Mouse (Mus musculus) midbrain, embryonic 11.5 days (tissue): ENCODE measurements around the gene Adipor2. TPM values are rescaled to one million over a fixed set of nuclear protein-coding genes. Genes with fewer than 3 reads are reported as not detected.
A peak's percentile ranks its signal among the peaks of the same experiment; 100 is the strongest.

Experiments used
- ATAC-seq: fragments of 200-750 bp; cut with Nextera tagmentation; 2 replicates; pipeline ENCODE4 v1.8.0; 2017; ENCODE audit warnings: moderate TSS enrichment, moderate library complexity; ENCODE audit not compliant: low FRiP score
- DNase-seq: peaks from one replicate; pipeline ENCODE4 v3.0.0; 2015; ENCODE audit warnings: low spot score; ENCODE audit errors: missing footprints
- H3K27ac ChIP-seq: fragments of 300-500 bp; sonication (generic); 2 replicates; pipeline ENCODE4 v1.5.1; 2014; ENCODE audit warnings: low read depth, low read length
- H3K27me3 ChIP-seq: fragments of 300-500 bp; sonication (generic); 2 replicates; pipeline ENCODE4 v1.6.1; 2014; ENCODE audit warnings: mild to moderate bottlenecking, low read length, moderate library complexity, mixed read lengths; ENCODE audit not compliant: control insufficient read depth, insufficient read depth
- H3K36me3 ChIP-seq: fragments of 300-500 bp; sonication (generic); 2 replicates; pipeline ENCODE4 v1.6.1; 2014; ENCODE audit warnings: mild to moderate bottlenecking, low read length, moderate library complexity, mixed read lengths; ENCODE audit not compliant: control insufficient read depth, insufficient read depth
- H3K4me1 ChIP-seq: fragments of 300-500 bp; sonication (generic); 2 replicates; pipeline ENCODE4 v1.6.1; 2014; ENCODE audit warnings: low read length; ENCODE audit not compliant: control insufficient read depth, insufficient read depth
- H3K4me2 ChIP-seq: fragments of 300-500 bp; sonication (generic); 2 replicates; pipeline ENCODE4 v1.6.1; 2014; ENCODE audit warnings: mild to moderate bottlenecking, moderate library complexity
- H3K4me3 ChIP-seq: fragments of 300-500 bp; sonication (generic); 2 replicates; pipeline ENCODE4 v1.5.1; 2014; ENCODE audit warnings: low read depth, low read length
- H3K9ac ChIP-seq: fragments of 300-500 bp; sonication (generic); 2 replicates; pipeline ENCODE4 v1.6.1; 2014; ENCODE audit warnings: low read length
- H3K9me3 ChIP-seq: fragments of 300-500 bp; sonication (generic); 2 replicates; pipeline ENCODE4 v1.6.1; 2016; ENCODE audit warnings: low read length; ENCODE audit not compliant: control insufficient read depth
- whole genome bisulfite sequencing: fragments of 180-500 bp; shearing (Covaris S2); extraction: QIAGEN DNeasy Blood & Tissue Kit; methylation state at CpG from one replicate; pipeline ENCODE4 v1.1.7; 2014; 5-methylcytosine and 5-hydroxymethylcytosine counted together
- polyA plus RNA-seq: library from polyadenylated mRNA; unstranded; fragments of >200 nt; fragmentation: Nextera tagmentation; extraction: Ambion mirVana; gene quantifications from 2 replicates; pipeline ENCODE4 v1.2.1, GENCODE M21; 2014

Adipor2 gene
- polyA plus RNA-seq, 1 experiment from 2014 or later, result 18.7 TPM

- 46% methylated on average over 3 of the region's 3 CpGs for WGBS
- Histone ChIP-seq H3K9me3 (no peaks in the 10 kb centered on the region), H3K4me1 (peaks cover 17% of the 10 kb centered on the region), H3K4me2 (no peak overlapping the region), H3K27ac (no peak overlapping the region), H3K4me3 (no peak overlapping the region), H3K36me3 (no peaks in the 10 kb centered on the region), H3K9ac (no peak overlapping the region), H3K27me3 (peaks cover 27% of the 10 kb centered on the region)
- ATAC-seq (no peak), DNase-seq (no peak)
Measured at GRCm38 (mm10) chr6:119333202-119333601, 84.3 kb downstream of the Adipor2 start.

GRCm38 (mm10) chr6:119332111-119332510 is 85.4 kb downstream of the Adipor2 start:
- 9% methylated on average over 1 of the region's 1 CpGs for WGBS
- ATAC-seq (no peak), DNase-seq (no peak)
- Histone ChIP-seq H3K9ac (no peak overlapping the region), H3K36me3 (no peaks in the 10 kb centered on the region), H3K4me2 (no peak overlapping the region), H3K27ac (no peak overlapping the region), H3K27me3 (peaks cover 32% of the 10 kb centered on the region), H3K4me1 (peaks cover 11% of the 10 kb centered on the region), H3K4me3 (no peak overlapping the region), H3K9me3 (no peaks in the 10 kb centered on the region)

GRCm38 (mm10) chr6:119330506-119330905 is 87.0 kb downstream of the Adipor2 start, which contains the start of gene Lrtm2:
Gene Lrtm2, minus strand, starts transcription at chr6:119330766.
- no peaks in the 10 kb centered on the region for H3K9me3 ChIP-seq
- H3K4me2 ChIP-seq, result peak within 1 kb of the TSS; percentile 57
- H3K27ac ChIP-seq, result no peak within 1 kb of the TSS
- peak; percentile 59; the same call in 1 of the 2 replicates for ATAC-seq
- DNase-seq, result peak; percentile 91
- peak within 1 kb of the TSS; percentile 33; the same call in 1 of the 2 replicates for H3K9ac ChIP-seq
- no peaks in the 10 kb centered on the region for H3K36me3 ChIP-seq
- under 1% methylated on average over 31 of the region's 31 CpGs for WGBS
- peaks cover 32% of the 10 kb centered on the region for H3K27me3 ChIP-seq
- peaks cover 11% of the 10 kb centered on the region for H3K4me1 ChIP-seq
- H3K4me3 ChIP-seq, result peak within 1 kb of the TSS; percentile 30

GRCm38 (mm10) chr6:119329936-119330335 is 87.6 kb downstream of the Adipor2 start:
- Histone ChIP-seq H3K4me1 (peaks cover 11% of the 10 kb centered on the region), H3K9me3 (no peaks in the 10 kb centered on the region), H3K9ac (no peak overlapping the region), H3K27me3 (peaks cover 32% of the 10 kb centered on the region), H3K36me3 (no peaks in the 10 kb centered on the region), H3K27ac (no peak overlapping the region), H3K4me2 (peak overlapping the region; percentile 57), H3K4me3 (peak overlapping the region; percentile 30; the same call in 1 of the 2 replicates)
- ATAC-seq, result 0 out of 2 replicates have a peak, but pooled peaks have one; percentile 6
- DNase-seq, result peak; percentile 88
- WGBS, result 10% methylated on average over 6 of the region's 6 CpGs

GRCm38 (mm10) chr6:119329215-119329714 is 88.2 kb downstream of the Adipor2 start:
- Histone ChIP-seq H3K4me1 (peaks cover 11% of the 10 kb centered on the region), H3K27ac (no peak overlapping the region), H3K4me2 (0 out of 2 replicates have a peak overlapping the region, but pooled peaks have one; percentile 13), H3K27me3 (peaks cover 32% of the 10 kb centered on the region), H3K9me3 (no peaks in the 10 kb centered on the region), H3K9ac (no peak overlapping the region), H3K36me3 (no peaks in the 10 kb centered on the region), H3K4me3 (no peak overlapping the region)
- WGBS, result 1% methylated on average over 8 of the region's 8 CpGs
- DNase-seq (peak; percentile 88), ATAC-seq (peak; percentile 31; the same call in 1 of the 2 replicates)

GRCm38 (mm10) chr6:119328521-119329115 is 88.9 kb downstream of the Adipor2 start:
- no peak overlapping the region for H3K9ac ChIP-seq
- 11% methylated on average over 10 of the region's 11 CpGs for WGBS
- no peak overlapping the region for H3K27ac ChIP-seq
- H3K9me3 ChIP-seq, result no peaks in the 10 kb centered on the region
- H3K36me3 ChIP-seq, result no peaks in the 10 kb centered on the region
- H3K27me3 ChIP-seq, result peaks cover 32% of the 10 kb centered on the region
- DNase-seq (no peak), ATAC-seq (0 out of 2 replicates have a peak, but pooled peaks have one; percentile 4)
- H3K4me1 ChIP-seq, result peaks cover 11% of the 10 kb centered on the region
- no peak overlapping the region for H3K4me2 ChIP-seq
- no peak overlapping the region for H3K4me3 ChIP-seq

GRCm38 (mm10) chr6:119326541-119326940 is 91.0 kb downstream of the Adipor2 start:
- 39% methylated on average over 7 of the region's 7 CpGs for WGBS
- H3K27me3 ChIP-seq, result peaks cover 31% of the 10 kb centered on the region
- DNase-seq (no peak), ATAC-seq (no peak)
- no peak overlapping the region for H3K4me3 ChIP-seq
- H3K27ac ChIP-seq, result no peak overlapping the region
- peaks cover 11% of the 10 kb centered on the region for H3K4me1 ChIP-seq
- H3K9ac ChIP-seq, result no peak overlapping the region
- no peaks in the 10 kb centered on the region for H3K36me3 ChIP-seq
- no peak overlapping the region for H3K4me2 ChIP-seq
- no peaks in the 10 kb centered on the region for H3K9me3 ChIP-seq

- H3K9me3 ChIP-seq, result no peaks in the 10 kb centered on the region
- WGBS, result 76% methylated on average over 6 of the region's 6 CpGs
Measured at GRCm38 (mm10) chr6:119325978-119326377, 91.5 kb downstream of the Adipor2 start.

GRCm38 (mm10) chr6:119324776-119325175 is 92.7 kb downstream of the Adipor2 start:
- DNase-seq (no peak), ATAC-seq (no peak)
- no peak overlapping the region for H3K4me2 ChIP-seq
- 45% methylated on average over 10 of the region's 10 CpGs for WGBS
- no peak overlapping the region for H3K27ac ChIP-seq
- peaks cover 6% of the 10 kb centered on the region for H3K4me1 ChIP-seq
- no peaks in the 10 kb centered on the region for H3K36me3 ChIP-seq
- peaks cover 13% of the 10 kb centered on the region for H3K27me3 ChIP-seq
- H3K4me3 ChIP-seq, result no peak overlapping the region
- H3K9me3 ChIP-seq, result no peaks in the 10 kb centered on the region
- H3K9ac ChIP-seq, result no peak overlapping the region

More at GRCm38 (mm10) chr6:119325978-119326377, 91.5 kb downstream of the Adipor2 start:
- ATAC-seq (no peak), DNase-seq (no peak)
- no peaks in the 10 kb centered on the region for H3K36me3 ChIP-seq
- no peak overlapping the region for H3K4me3 ChIP-seq
- no peak overlapping the region for H3K9ac ChIP-seq
- H3K4me2 ChIP-seq, result no peak overlapping the region
- peaks cover 11% of the 10 kb centered on the region for H3K4me1 ChIP-seq
- peaks cover 25% of the 10 kb centered on the region for H3K27me3 ChIP-seq
- no peak overlapping the region for H3K27ac ChIP-seq
